Mouse (Mus musculus): ENCODE measurements at regions not wholly inside any gene's neighbourhood (a gene's known extent, or its start where the extent isn't known, plus 50 kb on each side); places are given as distances from the start of the nearest gene placed in this dataset.

- H3K9me3 ChIP-seq (ENCODE audit: low read depth, low read length), result no peaks in the 10 kb centered on the region
- H3K4me2 ChIP-seq, result no peak overlapping the region
- ATAC-seq (ENCODE audit: insufficient read depth) (no peak), DNase-seq (no peak)
- no peak overlapping the region for H3K4me3 ChIP-seq (ENCODE audit: low read depth, low read length)
- WGBS, result 79% methylated on average over 7 of the region's 7 CpGs
- no peaks in the 10 kb centered on the region for H3K27me3 ChIP-seq (ENCODE audit: insufficient read depth, low read length)
- no peak overlapping the region for H3K27ac ChIP-seq (ENCODE audit: low read depth)
- no peak for TF ChIP-seq CTCF (IDR thresholded peaks at IDR 0.05; ENCODE audit: low read depth)
- H3K4me1 ChIP-seq (ENCODE audit: insufficient read depth), result no peaks in the 10 kb centered on the region
- H3K36me3 ChIP-seq (ENCODE audit: insufficient read depth), result no peaks in the 10 kb centered on the region
- no peak overlapping the region for H3K9ac ChIP-seq
Observed at GRCm38 (mm10) chr10:93372281-93372680, 61.3 kb upstream of the Elk3 start.

GRCm38 (mm10) chr10:93373265-93373664 lies 62.3 kb upstream of the Elk3 start:
- Histone ChIP-seq H3K27me3 (ENCODE audit: insufficient read depth, low read length) (no peaks in the 10 kb centered on the region), H3K4me2 (no peak overlapping the region), H3K27ac (ENCODE audit: low read depth) (no peak overlapping the region), H3K4me1 (ENCODE audit: insufficient read depth) (no peaks in the 10 kb centered on the region), H3K9ac (no peak overlapping the region), H3K4me3 (ENCODE audit: low read depth, low read length) (no peak overlapping the region), H3K36me3 (ENCODE audit: insufficient read depth) (no peaks in the 10 kb centered on the region), H3K9me3 (ENCODE audit: low read depth, low read length) (no peaks in the 10 kb centered on the region)
- ATAC-seq (ENCODE audit: insufficient read depth) (no peak), DNase-seq (no peak)
- TF ChIP-seq CTCF (IDR thresholded peaks at IDR 0.05; ENCODE audit: low read depth), result no peak
- 80% methylated on average over 5 of the region's 5 CpGs for WGBS

GRCm38 (mm10) chr10:93373954-93374689 lies 63.2 kb upstream of the Elk3 start:
- no peak for ATAC-seq (ENCODE audit: insufficient read depth)
- no peaks in the 10 kb centered on the region for H3K4me1 ChIP-seq (ENCODE audit: insufficient read depth)
- no peak for DNase-seq
- H3K4me3 ChIP-seq (ENCODE audit: low read depth, low read length), result no peak overlapping the region
- H3K36me3 ChIP-seq (ENCODE audit: insufficient read depth), result no peaks in the 10 kb centered on the region
- TF ChIP-seq CTCF (IDR thresholded peaks at IDR 0.05; ENCODE audit: low read depth), result no peak
- 77% methylated on average over 6 of the region's 6 CpGs for WGBS
- H3K27ac ChIP-seq (ENCODE audit: low read depth), result no peak overlapping the region; the same call in 1 of the 2 replicates
- H3K9me3 ChIP-seq (ENCODE audit: low read depth, low read length), result no peaks in the 10 kb centered on the region
- no peak overlapping the region for H3K4me2 ChIP-seq
- H3K9ac ChIP-seq, result no peak overlapping the region
- no peaks in the 10 kb centered on the region for H3K27me3 ChIP-seq (ENCODE audit: insufficient read depth, low read length)

- no peaks in the 10 kb centered on the region for H3K4me1 ChIP-seq (ENCODE audit: insufficient read depth)
- 88% methylated on average over 2 of the region's 2 CpGs for WGBS
- no peaks in the 10 kb centered on the region for H3K36me3 ChIP-seq (ENCODE audit: insufficient read depth)
- H3K27me3 ChIP-seq (ENCODE audit: insufficient read depth, low read length), result no peaks in the 10 kb centered on the region
- no peak overlapping the region for H3K4me3 ChIP-seq (ENCODE audit: low read depth, low read length)
- ATAC-seq (ENCODE audit: insufficient read depth) (no peak), DNase-seq (no peak)
- H3K9me3 ChIP-seq (ENCODE audit: low read depth, low read length), result no peaks in the 10 kb centered on the region
- H3K27ac ChIP-seq (ENCODE audit: low read depth), result peak overlapping the region; percentile 37; the same call in 1 of the 2 replicates
- TF ChIP-seq CTCF (IDR thresholded peaks at IDR 0.05; ENCODE audit: low read depth), result no peak
- H3K9ac ChIP-seq, result no peak overlapping the region
- no peak overlapping the region for H3K4me2 ChIP-seq
Observed at GRCm38 (mm10) chr10:93374690-93374994, 63.7 kb upstream of the Elk3 start.

- TF ChIP-seq CTCF (IDR thresholded peaks at IDR 0.05; ENCODE audit: low read depth), result no peak
- Histone ChIP-seq H3K27ac (ENCODE audit: low read depth) (peak overlapping the region; percentile 37), H3K27me3 (ENCODE audit: insufficient read depth, low read length) (no peaks in the 10 kb centered on the region), H3K4me1 (ENCODE audit: insufficient read depth) (no peaks in the 10 kb centered on the region), H3K4me3 (ENCODE audit: low read depth, low read length) (no peak overlapping the region), H3K4me2 (no peak overlapping the region), H3K9me3 (ENCODE audit: low read depth, low read length) (no peaks in the 10 kb centered on the region), H3K9ac (no peak overlapping the region), H3K36me3 (ENCODE audit: insufficient read depth) (no peaks in the 10 kb centered on the region)
- DNase-seq (peak; percentile 61), ATAC-seq (ENCODE audit: insufficient read depth) (peak; percentile 69)
- 45% methylated on average over 13 of the region's 13 CpGs for WGBS
Observed at GRCm38 (mm10) chr10:93375007-93375711, 64.2 kb upstream of the Elk3 start.

GRCm38 (mm10) chr10:93375771-93376170 lies 64.8 kb upstream of the Elk3 start:
- TF ChIP-seq CTCF (IDR thresholded peaks at IDR 0.05; ENCODE audit: low read depth), result no peak
- 70% methylated on average over 4 of the region's 4 CpGs for WGBS

GRCm38 (mm10) chr10:93376457-93376941 lies 65.6 kb upstream of the Elk3 start:
- no peaks in the 10 kb centered on the region for H3K36me3 ChIP-seq (ENCODE audit: insufficient read depth)
- H3K9me3 ChIP-seq (ENCODE audit: low read depth, low read length), result no peaks in the 10 kb centered on the region
- no peaks in the 10 kb centered on the region for H3K4me1 ChIP-seq (ENCODE audit: insufficient read depth)
- DNase-seq (peak; percentile 49), ATAC-seq (ENCODE audit: insufficient read depth) (0 out of 2 replicates have a peak, but pooled peaks have one; percentile 35)
- no peaks in the 10 kb centered on the region for H3K27me3 ChIP-seq (ENCODE audit: insufficient read depth, low read length)
- H3K27ac ChIP-seq (ENCODE audit: low read depth), result peak overlapping the region; percentile 61; the same call in 1 of the 2 replicates
- no peak overlapping the region for H3K4me2 ChIP-seq
- TF ChIP-seq CTCF (IDR thresholded peaks at IDR 0.05; ENCODE audit: low read depth), result no peak
- 64% methylated on average over 7 of the region's 7 CpGs for WGBS
- no peak overlapping the region for H3K9ac ChIP-seq
- H3K4me3 ChIP-seq (ENCODE audit: low read depth, low read length), result no peak overlapping the region

More at GRCm38 (mm10) chr10:93375771-93376170, 64.8 kb upstream of the Elk3 start:
- no peaks in the 10 kb centered on the region for H3K4me1 ChIP-seq (ENCODE audit: insufficient read depth)
- peak overlapping the region; percentile 37 for H3K27ac ChIP-seq (ENCODE audit: low read depth)
- no peaks in the 10 kb centered on the region for H3K9me3 ChIP-seq (ENCODE audit: low read depth, low read length)
- ATAC-seq (ENCODE audit: insufficient read depth) (no peak), DNase-seq (no peak)
- no peak overlapping the region for H3K4me2 ChIP-seq
- no peak overlapping the region for H3K4me3 ChIP-seq (ENCODE audit: low read depth, low read length)
- no peak overlapping the region for H3K9ac ChIP-seq
- H3K27me3 ChIP-seq (ENCODE audit: insufficient read depth, low read length), result no peaks in the 10 kb centered on the region
- H3K36me3 ChIP-seq (ENCODE audit: insufficient read depth), result no peaks in the 10 kb centered on the region
